Mouse (Mus musculus) liver (tissue): Measurements from ENCODE around the gene Slc39a11.

Experiments used
- DNase-seq: peaks from one replicate; pipeline ENCODE4 v3.0.0-alpha.2; 2020; ENCODE audit warnings: mixed read lengths

The Slc39a11 gene

DNA sequence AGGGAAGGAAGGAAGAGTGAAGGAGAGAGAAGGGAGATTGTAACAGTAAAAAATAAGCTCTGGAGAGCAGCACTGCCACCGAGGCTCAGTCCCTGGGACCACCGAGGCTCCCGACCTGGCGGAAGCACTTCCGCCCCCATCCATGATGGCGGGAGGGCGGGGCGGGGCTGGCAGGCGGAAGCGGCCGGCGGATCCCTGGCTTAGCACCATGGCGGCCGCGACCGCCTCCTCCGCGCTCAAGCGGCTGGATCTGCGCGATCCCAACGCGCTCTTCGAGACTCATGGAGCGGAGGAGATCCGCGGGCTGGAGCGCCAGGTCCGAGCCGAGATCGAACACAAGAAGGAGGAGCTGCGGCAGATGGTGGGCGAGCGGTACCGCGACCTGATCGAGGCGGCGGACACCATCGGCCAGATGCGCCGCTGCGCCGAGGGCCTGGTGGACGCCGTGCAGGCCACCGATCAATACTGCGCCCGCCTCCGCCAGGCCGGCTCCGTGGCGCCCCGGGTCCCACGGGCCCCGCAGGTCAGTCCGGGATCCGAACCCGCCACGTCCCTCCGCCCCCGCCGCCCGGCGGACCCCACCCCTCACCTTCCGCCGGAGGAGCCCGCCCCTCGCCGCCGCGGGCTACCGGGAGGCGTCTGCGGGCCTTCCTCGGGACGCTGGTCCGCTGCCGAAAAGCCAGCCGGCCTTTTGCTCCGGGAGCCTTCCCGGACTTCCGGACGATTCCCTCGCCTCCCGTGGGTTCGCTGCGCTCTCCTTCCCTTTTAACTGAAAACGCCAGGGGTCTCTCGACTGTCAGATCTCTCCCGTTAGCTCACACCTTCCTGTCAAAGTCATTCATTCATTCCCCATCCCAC is at the start of gene Slc39a11:
TSS of gene Slc39a11 (minus strand) at position 727 of the 858 bp plus-strand sequence.
- peak; percentile 85 for DNase-seq

GRCm38 (mm10) chr11:113699643-113700042 is 49.8 kb upstream of the Slc39a11 start:
- DNase-seq, result no peak

DNA sequence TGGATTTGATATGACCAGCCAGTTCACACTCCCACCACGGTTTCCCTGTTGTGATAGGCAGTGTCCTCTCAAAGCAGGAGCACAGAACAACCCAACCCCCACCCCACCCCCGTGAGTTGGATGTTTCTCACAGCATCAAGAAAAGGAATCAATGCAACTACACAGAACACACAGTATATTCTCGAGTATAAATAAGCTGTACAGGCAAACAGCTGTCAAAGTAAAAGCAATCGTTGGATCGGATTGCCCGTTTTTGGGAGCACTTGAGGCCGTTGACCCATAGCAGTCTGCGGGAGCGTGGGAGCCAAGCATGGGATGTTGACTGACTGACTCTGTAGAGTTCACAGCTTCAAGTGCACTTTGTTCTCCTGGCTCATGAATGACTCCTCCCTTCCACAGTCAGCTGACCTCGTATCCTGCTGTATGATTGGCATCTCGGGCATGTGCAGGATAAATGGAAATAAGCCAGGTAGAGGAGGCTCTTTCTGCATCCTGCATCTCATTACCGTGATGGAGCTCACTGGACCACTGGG is 48.2 kb upstream of the Slc39a11 start:
- peak; percentile 19 for DNase-seq

DNA sequence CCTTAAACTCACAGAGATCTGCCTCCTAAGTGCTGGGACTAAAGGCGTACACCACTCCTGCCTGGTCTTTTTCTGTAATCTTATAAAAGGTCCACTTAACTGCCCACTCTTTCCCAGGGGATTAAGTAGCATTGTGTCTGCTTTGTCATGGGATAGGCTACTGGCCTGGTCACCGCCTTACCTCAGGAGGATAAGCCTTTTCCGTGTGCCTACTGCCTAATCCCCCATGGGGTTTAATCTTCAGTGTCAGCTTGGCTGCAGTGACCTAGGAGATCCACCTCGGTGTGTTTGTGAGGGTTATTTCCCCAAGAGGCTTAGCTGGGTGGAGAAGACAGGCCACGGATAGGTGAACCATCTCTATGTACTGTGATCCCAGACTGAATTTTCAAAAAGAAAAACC is 47.7 kb upstream of the Slc39a11 start:
- no peak for DNase-seq

- no peak for DNase-seq
Observed at GRCm38 (mm10) chr11:113691851-113692250, 42.0 kb upstream of the Slc39a11 start.

GRCm38 (mm10) chr11:113691318-113691717 is 41.4 kb upstream of the Slc39a11 start:
- no peak for DNase-seq

GRCm38 (mm10) chr11:113690506-113690905 is 40.6 kb upstream of the Slc39a11 start:
- DNase-seq, result no peak

DNA sequence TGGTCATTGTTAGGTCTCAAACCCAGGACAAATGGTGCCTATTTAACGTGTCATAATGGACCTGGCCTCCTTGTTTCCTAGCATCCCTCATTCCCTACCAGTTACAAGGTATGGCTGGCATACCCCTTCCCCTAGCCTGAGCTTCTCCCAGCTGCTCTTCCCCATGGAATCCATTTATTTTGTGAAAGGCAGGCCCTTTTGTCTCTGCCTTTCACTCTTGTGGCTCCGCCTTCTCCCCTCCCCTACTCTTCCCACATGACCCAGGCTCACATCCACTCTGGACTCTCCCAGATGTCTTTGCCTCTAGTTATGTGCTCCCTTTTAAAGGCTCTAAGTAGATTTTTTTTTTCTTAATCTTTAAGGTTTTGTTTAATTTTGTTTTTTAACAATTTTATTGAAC is 37.2 kb upstream of the Slc39a11 start:
- no peak for DNase-seq

- DNase-seq, result no peak
Observed at GRCm38 (mm10) chr11:113684707-113685426, 35.0 kb upstream of the Slc39a11 start.

- DNase-seq, result peak; percentile 95
Observed at GRCm38 (mm10) chr11:113683957-113684706, 34.3 kb upstream of the Slc39a11 start, which contains the start of the genes Fam104a and D11Wsu47e. Fam104a (minus strand) TSS chr11:113684155. D11Wsu47e (plus strand) TSS chr11:113684412.

DNA sequence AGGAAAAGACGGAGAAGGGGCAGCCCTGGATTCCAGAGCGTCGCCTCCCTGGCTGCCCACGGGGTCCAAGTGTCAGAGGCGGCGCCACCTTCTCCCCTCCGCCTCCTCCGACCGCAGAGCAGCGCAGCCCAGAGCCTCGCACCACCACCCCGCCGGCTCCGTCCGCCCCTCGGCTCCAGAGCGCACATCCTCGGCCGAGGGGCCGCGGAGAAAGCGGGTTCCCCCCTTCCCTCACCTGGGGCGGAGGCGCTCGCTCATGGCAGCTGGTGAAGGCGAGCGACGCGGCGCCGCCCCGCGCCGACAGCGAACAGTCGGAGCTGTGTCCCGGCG is 33.7 kb upstream of the Slc39a11 start:
- DNase-seq, result no peak

DNA sequence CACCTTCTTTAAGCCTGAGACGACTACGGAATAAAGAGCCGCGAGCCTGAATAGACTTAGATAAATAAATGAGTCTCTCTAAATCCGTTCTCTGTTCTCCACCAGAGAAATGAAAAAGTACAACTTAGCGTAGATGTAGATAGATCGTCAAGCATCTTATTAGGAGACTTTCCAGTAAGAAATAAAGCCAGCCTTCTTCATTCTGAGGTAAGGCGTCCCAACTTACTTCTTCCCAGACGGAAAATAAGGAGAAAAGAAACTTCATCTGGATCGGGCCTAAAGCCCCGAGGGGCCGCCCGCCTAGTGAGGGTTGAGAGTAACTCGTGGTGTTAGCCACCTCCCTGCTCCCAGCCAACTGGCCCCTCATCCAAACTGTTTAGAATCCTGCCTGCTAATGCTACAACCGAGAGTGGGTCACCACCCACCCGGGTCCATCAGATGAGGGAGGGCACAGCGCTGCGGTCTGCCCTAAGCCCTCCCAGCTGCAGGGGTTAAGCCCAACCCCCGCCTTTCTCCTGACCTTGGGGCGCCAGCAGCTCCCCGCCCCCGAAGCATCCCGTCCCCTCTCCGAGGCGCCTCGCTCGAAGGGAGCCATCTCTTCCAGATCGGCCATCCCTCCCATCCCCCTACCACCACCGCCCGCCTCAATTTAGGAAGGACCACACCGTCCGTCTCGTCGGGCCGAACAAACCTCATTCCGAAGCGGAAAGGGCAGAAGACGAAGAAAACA is 33.2 kb upstream of the Slc39a11 start:
- peak; percentile 90 for DNase-seq

GRCm38 (mm10) chr11:113681979-113682378 is 32.1 kb upstream of the Slc39a11 start:
- DNase-seq, result no peak

GRCm38 (mm10) chr11:113680954-113681353 is 31.1 kb upstream of the Slc39a11 start:
- peak; percentile 82 for DNase-seq

- no peak for DNase-seq
Observed at GRCm38 (mm10) chr11:113678373-113678772, 28.5 kb upstream of the Slc39a11 start.

DNA sequence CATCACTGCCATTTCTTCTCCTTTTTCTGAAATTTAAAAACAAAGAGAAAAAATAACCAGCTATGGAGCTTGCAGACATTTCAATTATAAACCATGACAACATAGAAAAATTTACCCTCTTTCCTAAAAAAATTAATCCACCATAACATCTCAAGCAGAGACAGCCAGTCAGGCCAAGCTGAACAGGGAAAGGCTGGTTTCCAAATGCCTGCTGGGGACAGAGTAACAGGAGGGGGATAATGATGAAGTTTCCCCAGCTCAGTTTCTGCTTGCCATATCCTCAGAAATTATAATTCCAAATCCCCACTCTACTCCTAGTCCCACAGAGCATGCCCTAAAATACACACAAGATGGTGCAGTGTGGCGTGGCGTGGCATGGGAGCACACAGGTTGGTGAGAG is 27.5 kb upstream of the Slc39a11 start:
- DNase-seq, result no peak

DNA sequence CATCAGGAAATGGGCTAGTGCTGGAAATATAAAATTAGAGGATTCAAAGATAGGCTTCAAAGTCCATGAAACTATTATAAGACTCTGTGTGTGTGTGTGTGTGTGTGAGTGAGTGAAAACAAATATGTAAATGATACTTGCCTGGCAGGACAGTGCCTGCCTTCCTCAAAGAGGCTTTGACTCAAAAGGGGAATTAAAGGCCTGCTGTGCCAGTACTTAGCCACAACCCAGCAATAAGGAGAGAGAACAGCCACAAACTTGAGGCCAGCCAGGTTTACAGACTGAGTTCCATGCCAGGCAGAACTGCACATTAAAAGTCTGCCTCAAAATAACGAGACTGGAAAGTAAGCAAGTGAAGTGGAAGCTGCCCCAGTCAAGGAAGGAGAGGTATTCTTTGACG is 27.0 kb upstream of the Slc39a11 start:
- DNase-seq, result no peak

- no peak for DNase-seq
Observed at GRCm38 (mm10) chr11:113674595-113674994, 24.7 kb upstream of the Slc39a11 start.

DNA sequence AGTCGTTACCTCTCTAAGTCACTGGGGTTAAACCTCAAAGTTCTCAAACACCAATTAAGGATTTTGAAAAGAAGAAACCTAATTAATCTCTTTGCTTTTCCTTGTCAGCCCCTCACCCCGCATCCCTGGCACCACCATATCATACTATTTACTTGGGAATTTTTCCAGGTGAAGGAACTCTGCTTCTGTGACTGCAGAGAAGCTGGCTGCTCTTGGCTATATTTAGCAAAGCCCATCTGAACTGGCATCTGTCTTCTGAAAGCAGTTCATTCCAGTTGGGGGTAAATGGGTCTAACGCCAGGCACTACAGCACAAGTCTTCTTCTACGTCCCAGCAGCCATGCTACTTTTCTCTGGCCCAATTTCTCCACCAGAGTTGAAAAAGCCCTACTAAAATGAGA is 23.7 kb upstream of the Slc39a11 start:
- DNase-seq, result no peak

DNA sequence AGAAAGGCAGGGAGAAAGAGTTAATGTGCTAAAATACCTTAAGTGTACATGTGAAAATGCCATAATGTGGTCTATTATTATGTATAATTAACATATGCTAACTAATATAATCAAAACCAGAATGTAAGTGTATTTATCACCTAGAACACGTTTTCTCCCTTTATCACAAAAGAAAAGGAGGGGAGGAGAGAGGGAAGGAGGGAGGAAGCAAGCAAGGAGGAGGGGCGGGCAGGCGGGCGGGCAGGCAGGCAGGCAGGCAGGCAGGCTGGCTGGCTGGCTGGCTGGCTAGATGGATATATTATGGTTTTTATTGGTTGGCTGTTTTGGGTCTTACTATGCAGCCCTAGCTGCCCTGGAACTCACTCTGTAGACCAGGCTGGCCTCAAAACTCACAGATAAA is 19.8 kb upstream of the Slc39a11 start:
- no peak for DNase-seq

DNA sequence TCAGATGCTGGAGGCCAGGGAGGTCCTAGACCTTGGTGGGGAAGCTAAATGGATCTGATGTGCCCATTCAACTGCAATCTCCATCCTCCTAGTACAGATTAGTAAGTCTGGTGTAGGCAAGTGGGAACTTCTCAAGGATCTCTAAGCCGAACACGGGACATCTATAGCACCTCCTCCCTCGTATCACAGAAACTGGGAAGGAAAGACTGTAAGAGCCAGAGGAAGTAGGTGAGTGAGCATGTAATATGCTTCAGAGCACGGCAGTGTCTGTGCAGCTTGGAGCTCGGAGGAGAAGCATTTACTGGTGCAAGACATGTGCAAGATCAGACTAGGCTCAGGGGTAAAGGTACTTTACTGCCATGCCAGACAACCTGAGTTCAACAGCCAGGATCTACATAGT is 19.0 kb upstream of the Slc39a11 start:
- DNase-seq, result no peak

- no peak for DNase-seq
Observed at GRCm38 (mm10) chr11:113667704-113668103, 17.8 kb upstream of the Slc39a11 start.
